Mouse (Mus musculus) hindbrain, embryonic 10.5 days (tissue): Measurements from ENCODE around the gene Padi4. TPM values are rescaled to one million over a fixed set of nuclear protein-coding genes. Genes with fewer than 3 reads are reported as not detected.

ENCODE experiments used
- DNase-seq: peaks from one replicate; pipeline ENCODE4 v3.0.0-alpha.2; 2017; ENCODE audit warnings: low spot score
- H3K27ac ChIP-seq: fragments of 300-500 bp; sonication (generic); 2 replicates; pipeline ENCODE4 v1.5.1; 2016; ENCODE audit warnings: mild to moderate bottlenecking, moderate library complexity
- H3K27me3 ChIP-seq: fragments of 300-500 bp; sonication (generic); 2 replicates; pipeline ENCODE4 v1.6.1; 2016; ENCODE audit warnings: mild to moderate bottlenecking; ENCODE audit not compliant: poor library complexity, insufficient read depth, severe bottlenecking
- H3K36me3 ChIP-seq: fragments of 300-500 bp; sonication (generic); 2 replicates; pipeline ENCODE4 v1.6.1; 2016; ENCODE audit warnings: mild to moderate bottlenecking, moderate library complexity
- H3K4me1 ChIP-seq: fragments of 300-500 bp; sonication (generic); replicated peaks from 2 replicates; pipeline ENCODE4 v1.6.1; 2016; ENCODE audit warnings: mild to moderate bottlenecking
- H3K4me3 ChIP-seq: fragments of 300-500 bp; sonication (generic); 2 replicates; pipeline ENCODE4 v1.5.1; 2016; ENCODE audit warnings: mild to moderate bottlenecking, moderate library complexity
- H3K9me3 ChIP-seq: fragments of 300-500 bp; sonication (generic); 2 replicates; pipeline ENCODE4 v1.6.1; 2016; ENCODE audit warnings: mild to moderate bottlenecking, moderate library complexity
- WGBS: fragments of 180-500 bp; shearing (Covaris S2); methylation state at CpG from one replicate; pipeline ENCODE4 v1.1.7; 2016; 5-methylcytosine and 5-hydroxymethylcytosine counted together
- polyA plus RNA-seq: library from polyadenylated mRNA; unstranded; fragments of >200 nt; fragmentation: Nextera tagmentation; extraction: Ambion mirVana; gene quantifications from 2 replicates; pipeline ENCODE4 v1.2.1, GENCODE M21; 2016

Padi4 gene
- polyA plus RNA-seq, 1 experiment from 2014 or later = 0.35 TPM

DNA sequence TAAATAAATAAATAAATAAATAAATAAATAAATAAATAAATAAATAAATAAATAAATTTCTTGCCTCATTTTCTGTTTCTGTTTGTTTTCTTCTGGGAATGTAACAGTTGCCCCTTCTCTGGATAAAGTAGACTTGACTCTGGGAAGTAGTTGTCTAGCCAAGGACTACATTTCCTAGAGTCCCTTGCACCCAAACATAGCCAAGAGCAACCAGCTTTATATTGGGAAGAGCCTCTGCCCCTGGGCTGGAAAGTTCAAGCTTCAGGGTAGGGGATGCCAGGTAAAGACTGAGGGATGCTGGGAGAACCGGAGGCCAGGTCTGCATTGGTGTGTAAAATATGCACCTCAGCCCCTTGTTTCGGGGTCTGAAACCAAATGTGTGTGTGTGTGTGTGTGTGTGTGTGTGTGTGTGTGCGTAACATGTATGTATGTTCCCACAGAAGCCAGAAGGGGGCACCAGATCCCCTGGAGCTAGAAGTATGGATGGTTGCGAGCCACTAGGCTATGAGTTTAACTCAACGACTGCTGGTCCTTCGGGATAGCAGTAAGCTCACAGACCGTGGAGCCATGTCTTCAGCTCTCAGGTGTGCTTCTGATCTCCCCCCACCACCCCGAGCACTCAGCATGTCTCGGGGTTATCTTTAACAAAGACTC lies 10.4 kb upstream of the Padi4 start:
- 94% methylated on average over 9 of the region's 9 CpGs for WGBS
- no peaks in the 10 kb centered on the region; the same call in 1 of the 2 replicates for H3K9me3 ChIP-seq
- peaks cover 12% of the 10 kb centered on the region for H3K4me1 ChIP-seq
- no peak for DNase-seq
- no peak overlapping the region for H3K4me3 ChIP-seq
- no peaks in the 10 kb centered on the region for H3K27me3 ChIP-seq
- no peaks in the 10 kb centered on the region for H3K36me3 ChIP-seq
- H3K27ac ChIP-seq = no peak overlapping the region

DNA sequence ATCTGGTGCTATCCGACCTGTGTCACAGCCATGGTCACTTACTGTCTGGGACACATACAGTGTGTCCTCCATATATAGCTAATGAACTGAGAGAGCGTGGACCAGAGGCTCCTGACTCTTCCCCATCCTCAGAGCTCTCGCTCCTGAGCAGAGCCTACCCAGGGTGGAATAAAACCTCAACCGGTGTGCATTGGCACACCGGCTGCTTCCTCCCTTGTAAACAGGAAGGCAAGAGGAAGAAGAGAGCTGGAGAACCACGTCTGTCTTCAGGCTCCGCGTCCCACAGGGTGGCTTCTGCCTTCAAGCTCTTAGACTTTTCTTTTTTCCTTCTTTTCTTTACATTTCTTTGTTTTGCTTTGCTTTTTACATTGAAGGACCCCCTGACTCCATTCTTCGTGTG lies 8.8 kb upstream of the Padi4 start:
- Histone ChIP-seq H3K4me3 (no peak overlapping the region), H3K36me3 (no peaks in the 10 kb centered on the region), H3K27ac (no peak overlapping the region), H3K9me3 (no peaks in the 10 kb centered on the region; the same call in 1 of the 2 replicates), H3K4me1 (peaks cover 9% of the 10 kb centered on the region), H3K27me3 (no peaks in the 10 kb centered on the region)
- DNase-seq = no peak
- WGBS = 92% methylated on average over 9 of the region's 9 CpGs

DNA sequence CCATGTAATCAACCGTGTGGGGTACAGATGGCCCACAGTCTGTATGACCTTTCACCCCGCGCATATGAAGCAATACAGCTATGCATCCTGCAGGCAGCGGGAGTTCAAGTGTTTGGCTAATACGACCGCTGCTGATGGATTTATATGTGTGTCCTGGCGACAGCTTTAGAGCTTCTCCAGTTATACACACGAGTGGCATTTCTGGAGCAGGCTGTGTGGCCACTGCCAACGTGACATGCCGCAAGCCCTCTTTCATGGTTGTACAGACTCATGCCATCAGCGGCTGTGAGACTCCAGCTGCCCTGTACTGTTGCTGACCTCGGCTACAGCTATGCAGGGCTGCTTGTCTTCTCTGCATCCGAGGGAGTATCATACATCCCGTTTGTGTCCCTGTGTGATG lies 6.5 kb upstream of the Padi4 start:
- Histone ChIP-seq H3K27ac (no peak overlapping the region), H3K36me3 (no peaks in the 10 kb centered on the region), H3K4me1 (peaks cover 6% of the 10 kb centered on the region), H3K4me3 (no peak overlapping the region), H3K9me3 (no peaks in the 10 kb centered on the region; the same call in 1 of the 2 replicates), H3K27me3 (no peaks in the 10 kb centered on the region)
- WGBS = 84% methylated on average over 14 of the region's 14 CpGs
- DNase-seq = no peak

DNA sequence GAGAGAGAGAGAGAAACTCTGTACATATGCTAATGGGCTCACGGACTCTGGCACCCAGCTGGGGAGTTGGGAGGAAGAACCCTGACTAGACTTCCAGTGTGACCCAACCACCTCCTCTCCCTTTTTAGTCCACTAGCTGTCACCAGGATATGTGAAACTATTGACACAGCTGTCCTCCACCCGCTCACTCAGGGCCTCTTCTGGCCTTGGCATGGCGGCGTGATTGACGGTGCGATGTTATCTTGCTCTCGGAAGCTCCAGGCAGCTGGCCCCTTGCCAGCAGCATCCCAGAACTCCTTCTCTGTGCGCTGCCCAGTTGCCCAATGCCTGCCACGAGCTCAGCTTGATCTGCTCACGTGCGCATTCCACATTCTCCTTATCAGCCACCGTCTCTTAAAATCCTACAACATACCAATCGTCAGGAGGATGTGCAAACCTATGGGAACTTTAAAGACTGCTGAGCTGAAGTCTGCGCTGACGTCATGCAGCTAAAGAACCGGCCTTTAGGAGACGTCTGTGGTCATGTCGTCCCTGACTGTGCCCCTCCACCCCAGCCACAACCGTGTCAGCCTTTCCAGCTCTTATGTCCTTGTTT lies 5.9 kb upstream of the Padi4 start:
- peaks cover 6% of the 10 kb centered on the region for H3K4me1 ChIP-seq

DNA sequence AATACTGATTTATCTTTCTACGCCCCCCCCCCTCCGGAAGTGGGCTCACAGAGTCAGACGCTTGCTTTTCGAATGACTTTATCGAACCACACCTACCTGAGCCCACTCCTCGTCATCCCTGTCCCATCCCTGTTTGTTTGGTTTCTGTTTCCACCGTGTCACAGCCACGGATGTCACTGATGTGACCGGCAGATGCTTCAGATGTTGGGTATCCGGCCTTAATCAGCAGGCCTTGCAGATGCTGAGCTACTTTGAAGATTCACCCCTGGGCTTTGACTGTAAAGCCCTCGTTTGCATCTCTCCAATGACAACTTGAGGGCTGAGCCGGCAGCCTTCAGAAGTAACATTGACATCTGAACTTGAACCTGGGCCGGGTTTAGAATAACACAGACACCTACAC lies 2.6 kb upstream of the Padi4 start:
- Histone ChIP-seq H3K36me3 (no peaks in the 10 kb centered on the region), H3K4me3 (no peak overlapping the region), H3K9me3 (no peaks in the 10 kb centered on the region), H3K27me3 (no peaks in the 10 kb centered on the region), H3K4me1 (peaks cover 20% of the 10 kb centered on the region), H3K27ac (no peak overlapping the region)
- WGBS = 73% methylated on average over 13 of the region's 13 CpGs
- DNase-seq = no peak

More for the DNA sequence above, 5.9 kb upstream of the Padi4 start:
- no peaks in the 10 kb centered on the region for H3K36me3 ChIP-seq
- H3K27me3 ChIP-seq = no peaks in the 10 kb centered on the region
- no peak overlapping the region for H3K4me3 ChIP-seq
- no peaks in the 10 kb centered on the region; the same call in 1 of the 2 replicates for H3K9me3 ChIP-seq
- H3K27ac ChIP-seq = 0 out of 2 replicates have a peak overlapping the region, but pooled peaks have one; percentile 3
- 59% methylated on average over 19 of the region's 19 CpGs for WGBS
- peak; percentile 50 for DNase-seq

DNA sequence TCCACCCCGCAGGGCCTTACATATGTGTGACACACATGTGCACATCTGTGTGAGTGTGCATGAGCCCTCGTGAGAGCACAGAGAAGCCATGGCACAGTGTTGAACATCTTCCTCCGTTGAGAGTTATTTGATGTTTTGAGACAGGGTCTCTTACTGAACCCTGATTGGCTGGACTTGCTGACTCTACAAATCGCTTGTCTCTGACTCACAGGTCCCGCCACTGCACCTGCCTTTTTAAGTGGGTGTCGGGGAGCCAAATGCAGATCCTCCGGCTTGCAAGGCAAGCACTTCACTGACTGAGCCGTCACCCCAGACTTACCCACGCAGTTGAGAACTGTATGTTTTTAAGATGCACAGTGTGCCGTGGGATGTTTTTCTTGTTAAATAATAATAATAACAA lies 1.8 kb upstream of the Padi4 start:
- H3K36me3 ChIP-seq = no peaks in the 10 kb centered on the region
- no peaks in the 10 kb centered on the region for H3K9me3 ChIP-seq
- H3K4me3 ChIP-seq = no peak overlapping the region
- no peaks in the 10 kb centered on the region for H3K27me3 ChIP-seq
- H3K4me1 ChIP-seq = peaks cover 22% of the 10 kb centered on the region
- DNase-seq = no peak
- H3K27ac ChIP-seq = no peak overlapping the region
- WGBS = 89% methylated on average over 10 of the region's 10 CpGs

DNA sequence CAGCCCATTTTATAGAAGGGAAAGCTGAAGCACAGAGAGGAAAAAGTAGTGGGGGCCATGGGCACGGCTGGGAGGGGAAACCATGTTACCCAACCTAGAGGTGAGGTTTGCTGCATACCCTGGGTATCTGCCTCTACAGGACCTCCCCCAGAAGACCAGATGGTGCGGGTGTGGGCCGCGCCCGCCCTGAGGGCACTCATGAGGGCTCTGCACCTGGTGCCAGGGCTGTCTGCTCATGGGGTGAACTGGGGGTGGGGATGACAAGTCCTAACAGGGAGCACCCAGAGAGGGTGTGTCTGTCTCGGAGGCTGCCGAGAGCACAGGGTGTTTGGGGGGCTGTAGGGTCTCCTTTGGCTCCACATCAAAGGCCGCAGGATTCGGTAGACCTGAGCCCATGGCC lies 857 bp upstream of the Padi4 start:
- H3K4me3 ChIP-seq = no peak overlapping the region
- H3K36me3 ChIP-seq = no peaks in the 10 kb centered on the region
- peaks cover 27% of the 10 kb centered on the region for H3K4me1 ChIP-seq
- DNase-seq = no peak
- H3K9me3 ChIP-seq = no peaks in the 10 kb centered on the region
- no peak overlapping the region for H3K27ac ChIP-seq
- H3K27me3 ChIP-seq = no peaks in the 10 kb centered on the region
- WGBS = 88% methylated on average over 9 of the region's 9 CpGs

DNA sequence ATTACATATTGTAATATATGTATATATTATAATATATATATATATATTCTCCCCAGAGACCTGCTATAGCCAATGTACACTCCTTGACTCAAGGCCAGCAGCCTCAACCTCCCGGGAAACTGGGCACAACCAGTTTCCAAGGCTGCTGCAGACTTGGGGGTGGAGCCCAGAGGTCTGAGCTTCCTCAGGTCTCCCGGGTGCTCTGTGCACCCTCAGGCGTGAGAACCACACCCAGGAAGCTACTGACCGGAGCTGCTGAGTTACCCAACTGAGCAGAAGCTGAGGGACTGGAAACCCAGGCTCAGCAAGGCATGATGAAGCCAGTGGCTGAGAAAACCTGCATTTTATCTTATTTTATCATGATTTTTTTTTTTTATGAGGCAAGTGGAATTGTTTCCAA lies 2.9 kb downstream of the Padi4 start:
- Histone ChIP-seq H3K9me3 (no peaks in the 10 kb centered on the region), H3K4me3 (no peak overlapping the region), H3K27me3 (0 out of 2 replicates have a peak, but pooled peaks cover 2% of the 10 kb centered on the region), H3K4me1 (peaks cover 22% of the 10 kb centered on the region), H3K27ac (no peak overlapping the region), H3K36me3 (no peaks in the 10 kb centered on the region)
- WGBS = 54% methylated on average over 4 of the region's 4 CpGs
- no peak for DNase-seq

DNA sequence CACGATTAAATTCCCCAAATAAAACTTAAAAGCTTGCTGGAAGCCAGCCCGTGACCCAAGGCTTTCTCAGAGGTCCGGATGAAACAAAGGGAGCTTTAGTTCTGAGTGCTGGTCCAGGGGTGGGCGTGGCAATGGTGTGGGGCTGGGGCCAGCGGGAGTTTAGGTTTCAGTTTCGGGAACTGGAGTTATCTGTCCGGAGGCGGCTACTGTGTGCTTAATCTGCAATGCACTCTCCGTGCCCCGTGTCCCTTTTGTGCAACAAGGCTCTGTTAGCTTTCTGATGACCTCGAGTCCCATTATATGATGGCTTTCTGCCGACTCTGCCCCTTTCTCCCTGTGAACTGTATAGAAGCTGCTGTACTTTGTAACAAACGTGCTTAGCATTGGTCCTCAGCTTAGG lies 3.6 kb downstream of the Padi4 start:
- Histone ChIP-seq H3K27ac (peak overlapping the region; percentile 51; the same call in 1 of the 2 replicates), H3K4me1 (peaks cover 22% of the 10 kb centered on the region), H3K27me3 (0 out of 2 replicates have a peak, but pooled peaks cover 2% of the 10 kb centered on the region), H3K9me3 (no peaks in the 10 kb centered on the region), H3K4me3 (peak overlapping the region; percentile 37), H3K36me3 (no peaks in the 10 kb centered on the region)
- peak; percentile 51 for DNase-seq
- 8% methylated on average over 13 of the region's 13 CpGs for WGBS

DNA sequence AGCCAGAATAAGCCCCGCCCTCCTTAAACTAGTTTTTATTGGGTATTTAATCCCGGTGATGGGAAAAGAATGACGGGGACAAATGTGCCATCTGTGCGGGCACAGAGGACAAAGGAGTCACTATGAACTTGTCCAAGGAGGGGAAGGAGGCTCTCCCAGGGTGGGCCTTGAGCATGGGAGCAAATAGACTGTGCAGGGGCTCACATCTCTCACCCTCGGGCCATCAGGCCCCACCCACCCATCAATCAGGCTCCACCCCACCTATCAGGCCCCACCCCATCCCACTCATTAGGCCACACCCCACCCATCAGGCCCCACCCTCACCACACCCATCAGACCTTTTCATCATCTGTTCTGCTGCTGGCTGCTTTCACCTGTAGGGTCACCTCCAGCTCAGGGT lies 5.1 kb downstream of the Padi4 start:
- H3K27ac ChIP-seq = no peak overlapping the region
- H3K36me3 ChIP-seq = no peaks in the 10 kb centered on the region
- peaks cover 16% of the 10 kb centered on the region for H3K4me1 ChIP-seq
- 84% methylated on average over 5 of the region's 5 CpGs for WGBS
- H3K9me3 ChIP-seq = no peaks in the 10 kb centered on the region
- H3K4me3 ChIP-seq = no peak overlapping the region
- H3K27me3 ChIP-seq = 0 out of 2 replicates have a peak, but pooled peaks cover 2% of the 10 kb centered on the region
- no peak for DNase-seq

DNA sequence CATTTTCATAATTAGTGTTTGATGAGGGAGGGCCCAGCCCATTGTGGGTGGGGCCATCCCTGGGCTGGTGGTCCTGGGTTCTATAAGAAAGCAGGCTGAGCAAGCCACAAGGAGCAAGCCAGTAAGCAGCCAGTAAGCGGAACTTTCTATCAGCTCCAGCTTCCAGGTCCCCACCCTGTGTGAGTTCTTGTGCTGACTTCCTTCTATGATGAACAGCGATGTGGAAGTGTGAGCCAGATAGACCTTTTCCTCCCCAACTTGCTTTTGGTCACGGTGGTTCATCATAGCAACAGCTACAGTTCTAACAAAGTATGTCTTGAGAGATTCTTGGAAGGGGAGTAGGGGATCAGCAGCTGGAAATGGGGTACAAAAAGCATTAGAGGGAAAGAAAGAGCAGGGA lies 8.1 kb downstream of the Padi4 start:
- Histone ChIP-seq H3K36me3 (no peaks in the 10 kb centered on the region), H3K27ac (no peak overlapping the region), H3K4me1 (peaks cover 7% of the 10 kb centered on the region), H3K27me3 (0 out of 2 replicates have a peak, but pooled peaks cover 2% of the 10 kb centered on the region), H3K4me3 (no peak overlapping the region), H3K9me3 (no peaks in the 10 kb centered on the region)
- no peak for DNase-seq
- WGBS = 87% methylated on average over 3 of the region's 3 CpGs

DNA sequence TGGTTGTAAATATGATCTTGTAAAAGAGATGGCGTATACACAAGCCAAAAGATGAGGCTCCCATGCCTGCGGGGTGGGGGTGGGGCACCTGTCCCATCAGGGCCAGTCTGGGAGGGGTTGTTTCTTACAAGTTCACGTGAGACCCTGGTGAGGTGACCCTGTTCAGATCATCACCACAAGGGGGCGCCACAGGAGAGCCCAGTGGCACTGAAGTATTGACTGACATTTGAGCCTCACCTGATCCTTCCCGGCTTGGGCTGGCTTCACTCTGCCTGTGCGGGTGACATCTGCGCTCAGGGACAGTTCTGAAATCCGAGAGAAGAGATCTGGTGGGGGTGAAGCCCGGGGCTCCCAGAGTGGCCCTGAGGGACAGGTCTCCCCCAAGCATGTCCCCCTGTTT lies 10.9 kb downstream of the Padi4 start:
- Histone ChIP-seq H3K27ac (no peak overlapping the region), H3K27me3 (0 out of 2 replicates have a peak, but pooled peaks cover 10% of the 10 kb centered on the region), H3K4me3 (no peak overlapping the region), H3K4me1 (peaks cover 24% of the 10 kb centered on the region), H3K9me3 (no peaks in the 10 kb centered on the region), H3K36me3 (no peaks in the 10 kb centered on the region)
- WGBS = 17% methylated on average over 9 of the region's 9 CpGs
- peak; percentile 68 for DNase-seq

DNA sequence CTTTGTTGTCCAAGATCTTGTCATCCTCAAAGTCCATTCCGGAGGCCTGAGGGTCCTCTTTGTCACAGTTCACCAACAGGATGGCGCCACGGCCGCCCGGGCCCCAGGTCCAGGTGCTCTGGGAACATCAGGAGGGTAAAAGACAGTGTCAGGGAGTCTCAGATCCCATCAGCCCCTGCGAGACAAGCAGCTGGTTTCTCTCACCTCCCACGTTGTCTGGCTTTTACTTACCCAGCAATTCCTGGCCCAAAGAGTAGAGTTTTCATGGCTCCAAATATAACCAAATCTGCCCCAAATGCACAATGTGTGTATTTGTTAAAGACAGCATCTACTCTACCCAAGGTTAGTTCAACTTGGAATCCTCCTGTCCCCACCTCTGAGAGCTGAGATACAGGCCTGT lies 12.4 kb downstream of the Padi4 start:
- Histone ChIP-seq H3K36me3 (no peaks in the 10 kb centered on the region), H3K4me3 (no peak overlapping the region), H3K9me3 (no peaks in the 10 kb centered on the region), H3K27ac (no peak overlapping the region), H3K27me3 (0 out of 2 replicates have a peak, but pooled peaks cover 16% of the 10 kb centered on the region), H3K4me1 (peaks cover 39% of the 10 kb centered on the region)
- no peak for DNase-seq
- 90% methylated on average over 7 of the region's 7 CpGs for WGBS
